Mouse (Mus musculus): ENCODE results near the gene Mlst8. TPM values are rescaled to one million over a fixed set of nuclear protein-coding genes. Genes with fewer than 3 reads are reported as not detected.
"Not testable (repeated sequence)": the region's sequence is repeated elsewhere in the genome, so short reads cannot be mapped to it uniquely, and the experiment has no call there.

Gene Mlst8
- total and polyA plus RNA-seq, 3 experiments = 35.4 to 57.3 TPM; not detected in 1

GRCm38 (mm10) chr17:24461580-24461979, 17.3 kb downstream of the Mlst8 start (continued):
- no peak for TF ChIP-seq MAFK (IDR thresholded peaks at IDR 0.05; ENCODE audit: borderline replicate concordance, low read depth, low read length)
- no peak for TF ChIP-seq MYC (IDR thresholded peaks at IDR 0.05; ENCODE audit: low read depth, low read length)
- TF ChIP-seq RAD21 (IDR thresholded peaks at IDR 0.05; ENCODE audit: low read depth, low read length) = peak; percentile 81

- peak; percentile 41 for DNase-seq (ENCODE audit: low read depth, low spot score)
- H3K4me1 ChIP-seq (ENCODE audit: control insufficient read depth in 1 of 2, insufficient read depth in 2 of 2, low read length in 2 of 2) = peaks cover 7 to 12% of the 10 kb centered on the region in 2 experiments
- peak overlapping the region; percentile 64 for H3K9ac ChIP-seq (ENCODE audit: control insufficient read depth, low read depth, low read length, poor library complexity, severe bottlenecking)
- peak overlapping the region; percentile 51 to 83 for H3K4me3 ChIP-seq (ENCODE audit: control insufficient read depth in 1 of 2, insufficient read depth in 1 of 2, low read depth in 2 of 2, low read length in 2 of 2)
- TF ChIP-seq MXI1 (IDR thresholded peaks at IDR 0.05; ENCODE audit: low read depth, low read length) = 0 out of 2 replicates have a peak, but pooled peaks have one; percentile 6
- H3K27me3 ChIP-seq (ENCODE audit: control insufficient read depth in 1 of 2, insufficient read depth in 2 of 2, low read length in 2 of 2); H3K9me3 ChIP-seq (replicated peaks; ENCODE audit: insufficient read depth, low read length): not testable (repeated sequence)
- H3K79me2 ChIP-seq (ENCODE audit: control insufficient read depth, insufficient read depth, low read length, poor library complexity) = peaks cover 18% of the 10 kb centered on the region
- H3K36me3 ChIP-seq (ENCODE audit: control insufficient read depth in 1 of 2, insufficient read depth in 2 of 2, low read length in 2 of 2) = peaks cover 0 to 17% of the 10 kb centered on the region in 2 experiments; a peak in 3 of 4 replicates
- H3K27ac ChIP-seq (ENCODE audit: control insufficient read depth, low read depth, low read length) = peak overlapping the region; percentile 53
These were observed 23.2 kb downstream of the Mlst8 start for GRCm38 (mm10) chr17:24455523-24456206.

GRCm38 (mm10) chr17:24454756-24455522, 23.9 kb downstream of the Mlst8 start:
- Histone ChIP-seq H3K36me3 (ENCODE audit: control insufficient read depth in 1 of 2, insufficient read depth in 2 of 2, low read length in 2 of 2) (peaks cover 0 to 17% of the 10 kb centered on the region in 2 experiments), H3K4me1 (ENCODE audit: control insufficient read depth in 1 of 2, insufficient read depth in 2 of 2, low read length in 2 of 2) (peaks cover 7 to 12% of the 10 kb centered on the region in 2 experiments), H3K27ac (ENCODE audit: control insufficient read depth, low read depth, low read length) (peak overlapping the region; percentile 99)

More at GRCm38 (mm10) chr17:24454756-24455522, 23.9 kb downstream of the Mlst8 start:
- H3K4me3 ChIP-seq (ENCODE audit: control insufficient read depth in 1 of 2, insufficient read depth in 1 of 2, low read depth in 2 of 2, low read length in 2 of 2) = peak overlapping the region; percentile 83 to 90
- peaks cover 18% of the 10 kb centered on the region for H3K79me2 ChIP-seq (ENCODE audit: control insufficient read depth, insufficient read depth, low read length, poor library complexity)
- TF ChIP-seq MXI1 (IDR thresholded peaks at IDR 0.05; ENCODE audit: low read depth, low read length) (peak; percentile 88), EP300 (IDR thresholded peaks at IDR 0.05; ENCODE audit: low read depth in 1 of 2, low read length in 2 of 2) (0 out of 4 replicates have a peak, but pooled peaks of 1 of the 2 experiments have one; percentile 9), POLR2AphosphoS2 (IDR thresholded peaks at IDR 0.05; ENCODE audit: low read length) (peak; percentile 78), MYC (IDR thresholded peaks at IDR 0.05; ENCODE audit: low read depth, low read length) (peak; percentile 48; the same call in 1 of the 2 replicates), CHD2 (IDR thresholded peaks at IDR 0.05; ENCODE audit: low read length) (no peak), ETS1 (IDR thresholded peaks at IDR 0.05; ENCODE audit: low read depth, low read length) (peak; percentile 19), POLR2A (IDR thresholded peaks at IDR 0.05; ENCODE audit: control insufficient read depth in 1 of 2, insufficient read depth in 1 of 2, low read depth in 1 of 2, low read length in 2 of 2, poor library complexity in 1 of 2) (peak; percentile 86 to 93), KAT2A (conservative IDR thresholded peaks at IDR 0.05; ENCODE audit: low read depth, low read length) (peak; percentile 78), HCFC1 (IDR thresholded peaks at IDR 0.05; ENCODE audit: low read depth, low read length) (peak; percentile 89), TAL1 (IDR thresholded peaks at IDR 0.05; ENCODE audit: low read length) (peak; percentile 45; the same call in 1 of the 2 replicates), ELF1 (IDR thresholded peaks at IDR 0.05; ENCODE audit: low read depth, low read length) (peak; percentile 91), RAD21 (IDR thresholded peaks at IDR 0.05; ENCODE audit: low read depth, low read length) (no peak), E2F4 (IDR thresholded peaks at IDR 0.05; ENCODE audit: borderline replicate concordance, low read depth, low read length) (no peak), SMC3 (IDR thresholded peaks at IDR 0.05; ENCODE audit: low read depth, low read length) (no peak), ZKSCAN1 (IDR thresholded peaks at IDR 0.05; ENCODE audit: low read depth, low read length) (no peak), TBP (IDR thresholded peaks at IDR 0.05; ENCODE audit: low read depth, low read length) (peak; percentile 68; the same call in 1 of the 2 replicates), SIN3A (IDR thresholded peaks at IDR 0.05; ENCODE audit: low read length) (peak; percentile 83), ZMIZ1 (IDR thresholded peaks at IDR 0.05; ENCODE audit: low read depth, low read length) (peak; percentile 90), NELFE (IDR thresholded peaks at IDR 0.05; ENCODE audit: low read depth, low read length) (peak; percentile 96), MAX (IDR thresholded peaks at IDR 0.05; ENCODE audit: low read length) (peak; percentile 77), USF2 (IDR thresholded peaks at IDR 0.05; ENCODE audit: borderline replicate concordance in 1 of 2, insufficient read depth in 1 of 2, low read depth in 1 of 2, low read length in 2 of 2) (no peak), TCF12 (IDR thresholded peaks at IDR 0.05; ENCODE audit: low read depth, low read length) (peak; percentile 54), NRF1 (IDR thresholded peaks at IDR 0.05; ENCODE audit: insufficient read depth, low read depth, low read length, poor library complexity, severe bottlenecking) (peak; percentile 39; the same call in 1 of the 2 replicates)
- H3K9me3 ChIP-seq (replicated peaks; ENCODE audit: insufficient read depth, low read length) = no peaks in the 10 kb centered on the region
- H3K27me3 ChIP-seq (ENCODE audit: control insufficient read depth in 1 of 2, insufficient read depth in 2 of 2, low read length in 2 of 2) = no peaks in the 10 kb centered on the region
- peak overlapping the region; percentile 98 for H3K9ac ChIP-seq (ENCODE audit: control insufficient read depth, low read depth, low read length, poor library complexity, severe bottlenecking)
- DNase-seq (ENCODE audit: low read depth, low spot score) = peak; percentile 99

All from MEL (cell line).